Mouse (Mus musculus): ENCODE measurements around the gene Snx10. TPM values are rescaled to one million over a fixed set of nuclear protein-coding genes. Genes with fewer than 3 reads are reported as not detected.

Gene Snx10
- polyA plus RNA-seq, 1 experiment from 2014 or later: 61.7 TPM

- H3K4me3 ChIP-seq: peak overlapping the region; percentile 30
- peak overlapping the region; percentile 40 for H3K4me2 ChIP-seq (replicated peaks)
- no peaks in the 10 kb centered on the region for H3K36me3 ChIP-seq
- no peaks in the 10 kb centered on the region for H3K9me3 ChIP-seq
- H3K4me1 ChIP-seq: peaks cover 6% of the 10 kb centered on the region; the same call in 1 of the 2 replicates
- peak overlapping the region; percentile 36; the same call in 1 of the 2 replicates for H3K27ac ChIP-seq (replicated peaks)
- peak; percentile 76 for ATAC-seq (replicated peaks)
- H3K27me3 ChIP-seq: no peaks in the 10 kb centered on the region
- peak overlapping the region; percentile 37; the same call in 1 of the 2 replicates for H3K9ac ChIP-seq (replicated peaks)
- 29% methylated on average over 18 of the region's 18 CpGs for WGBS
Observed at GRCm38 (mm10) chr6:51508750-51509648, 14.7 kb upstream of the Snx10 start.

GRCm38 (mm10) chr6:51510094-51510493 lies 13.6 kb upstream of the Snx10 start:
- Histone ChIP-seq H3K9me3 (no peaks in the 10 kb centered on the region), H3K4me3 (no peak overlapping the region), H3K4me2 (replicated peaks) (no peak overlapping the region), H3K9ac (replicated peaks) (no peak overlapping the region), H3K27ac (replicated peaks) (no peak overlapping the region), H3K36me3 (no peaks in the 10 kb centered on the region), H3K27me3 (no peaks in the 10 kb centered on the region), H3K4me1 (peaks cover 6% of the 10 kb centered on the region; the same call in 1 of the 2 replicates)
- WGBS: 30% methylated on average over 5 of the region's 5 CpGs
- no peak for ATAC-seq (replicated peaks)

- Histone ChIP-seq H3K4me2 (replicated peaks) (no peak overlapping the region), H3K27ac (replicated peaks) (no peak overlapping the region), H3K9ac (replicated peaks) (no peak overlapping the region), H3K4me1 (peaks cover 6% of the 10 kb centered on the region; the same call in 1 of the 2 replicates), H3K27me3 (no peaks in the 10 kb centered on the region), H3K36me3 (no peaks in the 10 kb centered on the region), H3K4me3 (no peak overlapping the region), H3K9me3 (no peaks in the 10 kb centered on the region)
- ATAC-seq (replicated peaks): no peak
- 48% methylated on average over 1 of the region's 1 CpGs for WGBS
Observed at GRCm38 (mm10) chr6:51510946-51511345, 12.8 kb upstream of the Snx10 start.

- Histone ChIP-seq H3K36me3 (no peaks in the 10 kb centered on the region), H3K27me3 (no peaks in the 10 kb centered on the region), H3K4me2 (replicated peaks) (no peak overlapping the region), H3K4me3 (no peak overlapping the region), H3K9ac (replicated peaks) (no peak overlapping the region), H3K4me1 (peaks cover 2% of the 10 kb centered on the region; the same call in 1 of the 2 replicates), H3K9me3 (no peaks in the 10 kb centered on the region), H3K27ac (replicated peaks) (no peak overlapping the region)
- WGBS: 80% methylated on average over 3 of the region's 3 CpGs
- ATAC-seq (replicated peaks): no peak
Observed at GRCm38 (mm10) chr6:51513745-51514144, 10.0 kb upstream of the Snx10 start.

GRCm38 (mm10) chr6:51514860-51515259 lies 8.8 kb upstream of the Snx10 start:
- no peaks in the 10 kb centered on the region for H3K27me3 ChIP-seq
- WGBS: 92% methylated on average over 7 of the region's 7 CpGs
- no peak overlapping the region for H3K9ac ChIP-seq (replicated peaks)
- H3K4me3 ChIP-seq: no peak overlapping the region
- no peaks in the 10 kb centered on the region for H3K4me1 ChIP-seq
- no peaks in the 10 kb centered on the region for H3K9me3 ChIP-seq
- no peak overlapping the region for H3K4me2 ChIP-seq (replicated peaks)
- H3K27ac ChIP-seq (replicated peaks): no peak overlapping the region
- no peak for ATAC-seq (replicated peaks)
- no peaks in the 10 kb centered on the region for H3K36me3 ChIP-seq

GRCm38 (mm10) chr6:51523310-51523709 lies 391 bp upstream of the Snx10 start:
- H3K9ac ChIP-seq (replicated peaks): peak overlapping the region; percentile 87
- peak overlapping the region; percentile 78 for H3K4me3 ChIP-seq
- H3K27ac ChIP-seq (replicated peaks): no peak overlapping the region
- no peaks in the 10 kb centered on the region for H3K9me3 ChIP-seq
- H3K27me3 ChIP-seq: no peaks in the 10 kb centered on the region
- H3K36me3 ChIP-seq: no peaks in the 10 kb centered on the region
- H3K4me2 ChIP-seq (replicated peaks): peak overlapping the region; percentile 64
- whole genome bisulfite sequencing: 24% methylated on average over 5 of the region's 5 CpGs
- peaks cover 11% of the 10 kb centered on the region for H3K4me1 ChIP-seq
- 0 out of 2 replicates have a peak, but pooled peaks have one; percentile 25 for ATAC-seq (replicated peaks)

GRCm38 (mm10) chr6:51524321-51524931 lies 725 bp downstream of the Snx10 start:
- no peaks in the 10 kb centered on the region for H3K36me3 ChIP-seq
- H3K9ac ChIP-seq (replicated peaks): peak overlapping the region; percentile 87
- H3K27ac ChIP-seq (replicated peaks): peak overlapping the region; percentile 83
- peak overlapping the region; percentile 64 for H3K4me2 ChIP-seq (replicated peaks)
- under 1% methylated on average over 21 of the region's 21 CpGs for WGBS
- H3K9me3 ChIP-seq: no peaks in the 10 kb centered on the region
- peak; percentile 75 for ATAC-seq (replicated peaks)
- peaks cover 21% of the 10 kb centered on the region for H3K4me1 ChIP-seq
- H3K27me3 ChIP-seq: no peaks in the 10 kb centered on the region
- H3K4me3 ChIP-seq: peak overlapping the region; percentile 78

GRCm38 (mm10) chr6:51525001-51525400 lies 1.3 kb downstream of the Snx10 start:
- 48% methylated on average over 5 of the region's 5 CpGs for WGBS
- Histone ChIP-seq H3K9me3 (no peaks in the 10 kb centered on the region), H3K27ac (replicated peaks) (peak overlapping the region; percentile 83; the same call in 1 of the 2 replicates), H3K27me3 (no peaks in the 10 kb centered on the region), H3K36me3 (no peaks in the 10 kb centered on the region), H3K4me1 (peaks cover 26% of the 10 kb centered on the region), H3K9ac (replicated peaks) (peak overlapping the region; percentile 87), H3K4me2 (replicated peaks) (peak overlapping the region; percentile 64), H3K4me3 (peak overlapping the region; percentile 78)
- ATAC-seq (replicated peaks): peak; percentile 41

GRCm38 (mm10) chr6:51529457-51529856 lies 5.8 kb downstream of the Snx10 start:
- H3K9ac ChIP-seq (replicated peaks): no peak overlapping the region
- no peaks in the 10 kb centered on the region for H3K36me3 ChIP-seq
- H3K4me2 ChIP-seq (replicated peaks): no peak overlapping the region
- 34% methylated on average over 7 of the region's 7 CpGs for WGBS
- H3K9me3 ChIP-seq: no peaks in the 10 kb centered on the region
- peak overlapping the region; percentile 6; the same call in 1 of the 2 replicates for H3K27ac ChIP-seq (replicated peaks)
- no peaks in the 10 kb centered on the region for H3K27me3 ChIP-seq
- no peak overlapping the region for H3K4me3 ChIP-seq
- H3K4me1 ChIP-seq: peaks cover 24% of the 10 kb centered on the region
- no peak for ATAC-seq (replicated peaks)

GRCm38 (mm10) chr6:51533467-51534200 lies 9.9 kb downstream of the Snx10 start:
- 84% methylated on average over 6 of the region's 6 CpGs for WGBS
- H3K4me3 ChIP-seq: no peak overlapping the region
- no peak overlapping the region for H3K9ac ChIP-seq (replicated peaks)
- no peaks in the 10 kb centered on the region; the same call in 1 of the 2 replicates for H3K36me3 ChIP-seq
- ATAC-seq (replicated peaks): no peak
- H3K4me2 ChIP-seq (replicated peaks): no peak overlapping the region
- no peaks in the 10 kb centered on the region for H3K27me3 ChIP-seq
- H3K4me1 ChIP-seq: peaks cover 13% of the 10 kb centered on the region; the same call in 1 of the 2 replicates
- H3K9me3 ChIP-seq: no peaks in the 10 kb centered on the region
- H3K27ac ChIP-seq (replicated peaks): no peak overlapping the region

- H3K4me2 ChIP-seq (replicated peaks): no peak overlapping the region
- 75% methylated on average over 10 of the region's 10 CpGs for WGBS
- H3K9me3 ChIP-seq: no peaks in the 10 kb centered on the region
- H3K4me1 ChIP-seq: no peaks in the 10 kb centered on the region
- H3K9ac ChIP-seq (replicated peaks): no peak overlapping the region
- no peak overlapping the region for H3K27ac ChIP-seq (replicated peaks)
- H3K36me3 ChIP-seq: no peaks in the 10 kb centered on the region; the same call in 1 of the 2 replicates
- no peaks in the 10 kb centered on the region for H3K27me3 ChIP-seq
- no peak overlapping the region for H3K4me3 ChIP-seq
- ATAC-seq (replicated peaks): no peak
Observed at GRCm38 (mm10) chr6:51535571-51535970, 11.9 kb downstream of the Snx10 start.

Measured in forebrain, embryonic 15.5 days (tissue).